Mouse (Mus musculus): Measurements from ENCODE around the gene Tmem178b.

DNA sequence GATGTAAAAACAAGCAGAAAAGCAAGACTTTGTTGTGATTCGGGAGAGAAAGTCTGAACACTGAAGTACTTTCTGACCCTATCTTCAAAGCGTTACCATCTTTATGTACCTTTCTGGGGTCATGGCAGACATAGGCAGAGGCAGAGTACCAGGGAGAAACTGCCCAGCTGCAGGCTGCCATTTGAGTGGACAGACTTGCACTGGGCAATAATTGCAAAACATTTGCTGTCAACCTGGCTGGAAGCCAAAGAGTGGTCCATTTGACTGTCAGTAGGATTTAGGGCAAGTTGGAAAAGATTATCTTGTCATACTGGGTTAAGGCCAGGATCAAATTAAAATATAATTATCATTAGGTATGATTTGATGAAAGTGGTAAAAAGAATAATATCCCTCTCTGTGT lies 247.1 kb downstream of the Tmem178b start:
- no peak for TF ChIP-seq CTCF (IDR thresholded peaks at IDR 0.05; ENCODE audit: low read depth, low read length)
- no peak for TF ChIP-seq GATA1 (IDR thresholded peaks at IDR 0.05; ENCODE audit: borderline replicate concordance, low read length)
